Mouse (Mus musculus): ENCODE results near the gene Dock2. TPM values are rescaled to one million over a fixed set of nuclear protein-coding genes. Genes with fewer than 3 reads are reported as not detected.

The Dock2 gene
- 2.4 TPM for polyA plus RNA-seq (2014; fragmentation: Illumina TruSeq; extraction: RNeasy Lipid Tissue Mini Kit (QIAGEN cat#74804))

DNA sequence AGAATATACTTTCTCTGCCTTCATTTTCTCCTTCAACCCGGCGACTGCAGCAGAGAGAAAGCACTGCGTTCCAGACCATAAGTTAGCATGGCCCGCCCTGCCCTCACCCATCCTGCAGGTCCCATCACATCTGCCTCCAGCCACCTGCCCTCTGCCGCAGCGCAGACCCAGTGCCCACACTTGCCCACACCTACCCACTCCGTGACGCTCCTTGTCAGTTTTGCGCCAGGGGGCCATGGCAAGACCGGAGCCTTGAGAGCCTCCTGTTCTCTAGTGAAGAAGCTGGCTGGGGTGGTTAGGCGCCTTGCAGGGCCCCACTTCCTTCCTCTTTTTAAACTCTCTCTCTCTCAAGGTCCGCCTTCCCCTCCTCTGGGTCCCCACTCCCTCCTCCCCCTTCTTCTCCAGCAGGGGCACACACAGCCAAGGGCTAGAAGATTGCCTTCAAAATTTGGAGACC is at the start of gene Dock2:
Dock2 (minus strand) TSS at position 306 of the 457 bp plus-strand sequence.

DNA sequence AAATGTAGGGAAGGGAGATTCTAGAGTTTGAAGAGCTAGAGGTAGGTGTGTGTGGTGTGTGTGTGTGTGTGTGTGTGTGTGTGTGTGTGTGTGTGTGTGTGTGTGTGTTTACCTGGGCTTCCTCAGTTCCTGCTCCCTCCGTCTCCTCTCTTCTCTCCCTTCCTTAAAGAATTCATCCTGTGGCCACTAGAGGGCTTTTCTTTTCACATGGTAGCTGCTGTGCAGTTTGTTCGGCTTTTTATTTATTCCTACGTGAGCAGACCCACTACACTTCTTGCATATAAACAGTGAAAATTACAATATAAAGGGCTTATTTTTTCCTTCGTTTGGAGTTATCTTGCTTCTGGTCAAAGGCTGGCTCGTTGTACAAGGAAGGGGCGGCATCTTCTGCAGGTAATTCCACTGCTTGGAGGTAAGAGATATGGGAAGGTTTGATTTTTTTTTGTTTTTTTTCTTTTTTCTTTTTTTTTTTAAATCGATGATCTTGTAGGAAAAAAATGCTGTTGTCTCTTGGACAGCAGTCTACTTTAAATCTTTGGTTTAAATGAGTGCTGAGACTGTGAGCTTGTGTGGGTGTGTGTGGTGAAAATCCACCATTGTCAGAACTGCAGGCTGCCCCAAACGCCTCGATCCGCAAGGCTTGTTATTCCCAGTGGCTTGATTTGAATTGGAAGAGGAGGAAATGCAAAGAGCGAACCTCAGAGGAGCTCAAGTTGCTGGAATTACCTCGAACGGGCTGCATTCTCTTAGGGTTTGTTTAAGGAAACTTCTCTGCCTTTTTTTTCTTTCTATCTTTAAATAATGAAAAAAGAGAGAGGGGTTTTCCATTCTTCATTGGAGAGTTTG is 468.9 kb downstream of the Dock2 start, which contains the start of gene Fam196b:
Fam196b (plus strand) TSS at position 289 of the 846 bp plus-strand sequence.

DNA sequence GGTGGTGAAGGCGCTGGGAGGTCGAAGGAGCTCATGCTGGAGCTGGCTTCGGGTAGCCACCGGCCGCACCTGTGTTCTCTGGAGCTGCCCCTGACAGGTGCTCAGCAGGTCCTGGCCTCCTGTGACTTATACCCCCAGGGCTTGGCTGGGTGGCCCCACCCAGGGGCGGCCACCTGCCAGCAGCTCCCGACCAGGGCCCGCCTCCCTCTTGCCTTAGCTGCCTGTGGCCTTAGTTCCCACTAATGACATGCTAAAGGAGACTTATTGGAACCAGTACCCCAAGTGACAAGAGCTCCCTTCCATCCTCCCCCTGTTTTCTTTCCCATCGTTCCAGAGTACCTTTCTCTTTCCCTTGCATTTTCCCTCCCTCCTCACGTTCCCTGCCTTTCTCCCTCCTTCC is 575.7 kb downstream of the Dock2 start, which contains the start of gene Foxi1:
Foxi1 (minus strand) TSS at position 101 of the 400 bp plus-strand sequence.

Other genes starting within 250 kb of the Dock2 start
- 10.6 TPM for gene Spdl1, start 49.7 kb upstream of the Dock2 start, polyA plus RNA-seq (2014; fragmentation: Illumina TruSeq; extraction: RNeasy Lipid Tissue Mini Kit (QIAGEN cat#74804))